17 mouse cellular contexts compared by ENCODE assay signal in genomic region chr5:143639329-143639728, GRCm38 (mm10). TPM values are rescaled to one million over a fixed set of nuclear protein-coding genes. Genes with fewer than 3 reads are reported as not detected.
DNase-seq lines count a peak whose midpoint lies in the region; ATAC-seq and TF ChIP-seq lines count a peak whose summit lies in the region.
"Had no signal": no experiment of that assay in that cellular context is flagged by ENCODE, and none has a peak within 500 bp of the region (broad histone marks: within the 10 kb centered on the region; RNA-seq: fewer than 3 reads in every experiment).

No protein-coding gene starts in this region.

- peaks cover 79% of the 10 kb centered on the region for H3K79me2 ChIP-seq in myocyte (ENCODE audit: control insufficient read depth, insufficient read depth)

- H3K4me1 ChIP-seq in kidney, embryonic 14.5 days (ENCODE audit: control insufficient read depth, insufficient read depth, low read length), result peaks cover 55% of the 10 kb centered on the region
- peaks cover 93% of the 10 kb centered on the region for H3K4me1 ChIP-seq in embryonic facial prominence, embryonic 10.5 days
- H3K4me1 ChIP-seq in limb, embryonic 13.5 days, result peaks cover 94% of the 10 kb centered on the region

- H3K4me2 ChIP-seq in kidney, embryonic 14.5 days (replicated peaks; ENCODE audit: low read depth, low read length), result no peak overlapping the region
- no peak overlapping the region for H3K4me2 ChIP-seq in limb, embryonic 13.5 days (replicated peaks)
- H3K4me2 ChIP-seq in myocyte (ENCODE audit: low read depth), result peak overlapping the region; percentile 76
- H3K4me2 ChIP-seq: hindbrain, embryonic 14.5 days; intestine, embryonic 15.5 days had no signal

- no peak for DNase-seq in kidney, adult 9 months
- no peak for DNase-seq in embryonic facial prominence, embryonic 10.5 days (ENCODE audit: low spot score)
- DNase-seq in retina, embryonic 14.5 days (ENCODE audit: low spot score), result no peak
- DNase-seq in natural killer cell, adult 2 months (ENCODE audit: low spot score in 2 of 2), result no peak
- DNase-seq: adrenal gland, postnatal 36 days; cerebellum, adult 8-10 months; forebrain, postnatal 0 days; gastrocnemius, postnatal 10 days; thymus, postnatal 25 days had no signal

- H3K27me3 ChIP-seq in kidney, embryonic 14.5 days (ENCODE audit: control insufficient read depth, insufficient read depth, low read length), result no peaks in the 10 kb centered on the region
- no peaks in the 10 kb centered on the region for H3K27me3 ChIP-seq in embryonic facial prominence, embryonic 10.5 days (replicated peaks; ENCODE audit: low read depth, poor library complexity, severe bottlenecking)
- no peaks in the 10 kb centered on the region for H3K27me3 ChIP-seq in limb, embryonic 13.5 days
- H3K27me3 ChIP-seq in myocyte (ENCODE audit: control insufficient read depth, insufficient read depth, insufficient read length), result no peaks in the 10 kb centered on the region
- H3K27me3 ChIP-seq: intestine, embryonic 15.5 days had no signal

- H3ac ChIP-seq in myocyte (ENCODE audit: control insufficient read depth, insufficient read length), result no peak overlapping the region

- peak overlapping the region; percentile 7; the same call in 1 of the 2 replicates for H3K27ac ChIP-seq in kidney, embryonic 14.5 days (ENCODE audit: low read depth, low read length)
- peak overlapping the region; percentile 81 for H3K27ac ChIP-seq in embryonic facial prominence, embryonic 10.5 days (replicated peaks)
- peak overlapping the region; percentile 15; the same call in 1 of the 2 replicates for H3K27ac ChIP-seq in limb, embryonic 13.5 days
- H3K27ac ChIP-seq: hindbrain, embryonic 14.5 days; intestine, embryonic 15.5 days; left cerebral cortex, adult 2 months; midbrain, embryonic 10.5 days had no signal

- no peaks in the 10 kb centered on the region for H3K36me3 ChIP-seq in kidney, embryonic 14.5 days (ENCODE audit: control insufficient read depth, insufficient read depth, low read length)
- 0 out of 2 replicates have a peak, but pooled peaks cover 3% of the 10 kb centered on the region for H3K36me3 ChIP-seq in embryonic facial prominence, embryonic 10.5 days (replicated peaks)
- no peaks in the 10 kb centered on the region for H3K36me3 ChIP-seq in limb, embryonic 13.5 days
- no peaks in the 10 kb centered on the region for H3K36me3 ChIP-seq in myocyte (ENCODE audit: control insufficient read depth, insufficient read depth)
- H3K36me3 ChIP-seq: intestine, embryonic 15.5 days; midbrain, embryonic 10.5 days had no signal

- no peak for TF ChIP-seq POLR2A in myocyte (IDR thresholded peaks at IDR 0.05; ENCODE audit: insufficient read length, low read depth)

- H3K9ac ChIP-seq in kidney, embryonic 14.5 days (ENCODE audit: low read depth, low read length), result no peak overlapping the region
- H3K9ac ChIP-seq in limb, embryonic 13.5 days, result no peak overlapping the region
- H3K9ac ChIP-seq: forebrain, postnatal 0 days; hindbrain, embryonic 14.5 days; intestine, embryonic 15.5 days had no signal

- no peak overlapping the region for H3K4me3 ChIP-seq in kidney, embryonic 14.5 days (ENCODE audit: low read length)
- no peak overlapping the region for H3K4me3 ChIP-seq in embryonic facial prominence, embryonic 10.5 days
- no peak overlapping the region for H3K4me3 ChIP-seq in limb, embryonic 13.5 days
- no peak overlapping the region for H3K4me3 ChIP-seq in myocyte
- H3K4me3 ChIP-seq: intestine, embryonic 15.5 days; left cerebral cortex, adult 2 months; midbrain, embryonic 10.5 days had no signal

- no peaks in the 10 kb centered on the region for H3K9me3 ChIP-seq in kidney, embryonic 14.5 days (ENCODE audit: control insufficient read depth, low read length)
- H3K9me3 ChIP-seq in embryonic facial prominence, embryonic 10.5 days, result no peaks in the 10 kb centered on the region
- H3K9me3 ChIP-seq in limb, embryonic 13.5 days, result no peaks in the 10 kb centered on the region
- H3K9me3 ChIP-seq: intestine, embryonic 15.5 days; midbrain, embryonic 10.5 days had no signal

- WGBS in kidney, embryonic 14.5 days, result 92% methylated on average over 4 of the region's 4 CpGs
- WGBS in embryonic facial prominence, embryonic 10.5 days, result 86% methylated on average over 4 of the region's 4 CpGs
- WGBS in limb, embryonic 13.5 days, result 76% methylated on average over 4 of the region's 4 CpGs

- no peak for ATAC-seq in kidney, embryonic 14.5 days (ENCODE audit: low FRiP score, low TSS enrichment)
- no peak for ATAC-seq in limb, embryonic 13.5 days (ENCODE audit: low FRiP score, low read depth)
- ATAC-seq: forebrain, postnatal 0 days; intestine, embryonic 15.5 days; lung, postnatal 0 days had no signal

TF ChIP-seq in myocyte, 11 proteins besides CTCF, POLR2A, EP300 and RAD21:
- TF ChIP-seq TCF12 (IDR thresholded peaks at IDR 0.05; ENCODE audit: insufficient read depth, poor library complexity, severe bottlenecking) (no peak), SRF (IDR thresholded peaks at IDR 0.05; ENCODE audit: control insufficient read depth, insufficient read length, low read depth) (no peak), TCF3 (IDR thresholded peaks at IDR 0.05; ENCODE audit: insufficient read length, low read depth) (no peak), MYOG (IDR thresholded peaks at IDR 0.05; ENCODE audit: control insufficient read depth in 1 of 3, insufficient read depth in 1 of 3, insufficient read length in 2 of 3, low read depth in 2 of 3) (no peak)
TF ChIP-seq in myocyte: peak in this region for 0.

RNA-seq across cellular contexts. Expression of gene Cyth3, which starts 17.1 kb away (rescaled TPM):
- polyA plus RNA-seq in kidney, embryonic 14.5 days (2014; fragmentation: Nextera tagmentation; extraction: Ambion mirVana), result 35.7 and 64.9 TPM in 2 replicates
- 40.4 and 48.1 TPM in 2 replicates for polyA plus RNA-seq in embryonic facial prominence, embryonic 10.5 days (2016; fragmentation: Nextera tagmentation; extraction: Ambion mirVana)
- 60.7 and 61.3 TPM in 2 replicates for polyA plus RNA-seq in limb, embryonic 13.5 days (2015; fragmentation: Nextera tagmentation; extraction: Ambion mirVana)
- polyA plus RNA-seq in myocyte (2012; fragmentation: generic; extraction: Trizol), result 18.5 TPM

Comparison
In these comparisons a context has a peak if more than half of its experiments do, and no peak if none do; other contexts are left out.
1. H3K27ac ChIP-seq: peak in every context shown above with its lines; median percentile 81 in embryonic facial prominence, embryonic 10.5 days; 15 in limb, embryonic 13.5 days; 7 in kidney, embryonic 14.5 days.